Mouse (Mus musculus) kidney, embryonic 14.5 days (tissue): ENCODE data around the gene Srebf1. TPM values are rescaled to one million over a fixed set of nuclear protein-coding genes. Genes with fewer than 3 reads are reported as not detected.
A peak's percentile ranks its signal among the peaks of the same experiment; 100 is the strongest.

Experiments
- ATAC-seq: fragments of 200-750 bp; cut with Nextera tagmentation; 2 replicates; pipeline ENCODE4 v1.8.0; 2017; ENCODE audit warnings: moderate number of reproducible peaks, mild to moderate bottlenecking, moderate TSS enrichment, moderate library complexity; ENCODE audit not compliant: low FRiP score, low TSS enrichment
- H3K27ac ChIP-seq: fragments of 300-500 bp; sonication (generic); 2 replicates; pipeline ENCODE4 v1.5.1; 2014; ENCODE audit warnings: low read depth, mild to moderate bottlenecking, low read length, moderate library complexity, mixed read lengths
- H3K27me3 ChIP-seq: fragments of 300-500 bp; sonication (generic); 2 replicates; pipeline ENCODE4 v1.6.1; 2014; ENCODE audit warnings: mild to moderate bottlenecking, low read length; ENCODE audit not compliant: control insufficient read depth, insufficient read depth
- H3K36me3 ChIP-seq: fragments of 300-500 bp; sonication (generic); 2 replicates; pipeline ENCODE4 v1.6.1; 2014; ENCODE audit warnings: low read length, mixed read lengths; ENCODE audit not compliant: control insufficient read depth, insufficient read depth
- H3K4me1 ChIP-seq: fragments of 300-500 bp; sonication (generic); 2 replicates; pipeline ENCODE4 v1.6.1; 2014; ENCODE audit warnings: low read length, mixed read lengths; ENCODE audit not compliant: control insufficient read depth, insufficient read depth
- H3K4me2 ChIP-seq: fragments of 300-500 bp; sonication (generic); replicated peaks from 2 replicates; pipeline ENCODE4 v1.6.1; 2014; ENCODE audit warnings: low read depth, mild to moderate bottlenecking, low read length
- H3K4me3 ChIP-seq: fragments of 300-500 bp; sonication (generic); 2 replicates; pipeline ENCODE4 v1.5.1; 2014; ENCODE audit warnings: mild to moderate bottlenecking, low read length
- H3K9ac ChIP-seq: fragments of 300-500 bp; sonication (generic); 2 replicates; pipeline ENCODE4 v1.6.1; 2014; ENCODE audit warnings: low read depth, mild to moderate bottlenecking, low read length, moderate library complexity
- H3K9me3 ChIP-seq: fragments of 300-500 bp; sonication (generic); 2 replicates; pipeline ENCODE4 v1.6.1; 2016; ENCODE audit warnings: low read length; ENCODE audit not compliant: control insufficient read depth
- WGBS: fragments of 180-500 bp; shearing (Covaris S2); extraction: QIAGEN DNeasy Blood & Tissue Kit; methylation state at CpG from one replicate; pipeline ENCODE4 v1.1.7; 2014; 5-methylcytosine and 5-hydroxymethylcytosine counted together
- polyA plus RNA-seq: library from polyadenylated mRNA; unstranded; fragments of >200 nt; fragmentation: Nextera tagmentation; extraction: Ambion mirVana; gene quantifications from 2 replicates; pipeline ENCODE4 v1.2.1, GENCODE M21; 2014

The Srebf1 gene
- polyA plus RNA-seq, 1 experiment from 2014 or later = 58.8 TPM

DNA sequence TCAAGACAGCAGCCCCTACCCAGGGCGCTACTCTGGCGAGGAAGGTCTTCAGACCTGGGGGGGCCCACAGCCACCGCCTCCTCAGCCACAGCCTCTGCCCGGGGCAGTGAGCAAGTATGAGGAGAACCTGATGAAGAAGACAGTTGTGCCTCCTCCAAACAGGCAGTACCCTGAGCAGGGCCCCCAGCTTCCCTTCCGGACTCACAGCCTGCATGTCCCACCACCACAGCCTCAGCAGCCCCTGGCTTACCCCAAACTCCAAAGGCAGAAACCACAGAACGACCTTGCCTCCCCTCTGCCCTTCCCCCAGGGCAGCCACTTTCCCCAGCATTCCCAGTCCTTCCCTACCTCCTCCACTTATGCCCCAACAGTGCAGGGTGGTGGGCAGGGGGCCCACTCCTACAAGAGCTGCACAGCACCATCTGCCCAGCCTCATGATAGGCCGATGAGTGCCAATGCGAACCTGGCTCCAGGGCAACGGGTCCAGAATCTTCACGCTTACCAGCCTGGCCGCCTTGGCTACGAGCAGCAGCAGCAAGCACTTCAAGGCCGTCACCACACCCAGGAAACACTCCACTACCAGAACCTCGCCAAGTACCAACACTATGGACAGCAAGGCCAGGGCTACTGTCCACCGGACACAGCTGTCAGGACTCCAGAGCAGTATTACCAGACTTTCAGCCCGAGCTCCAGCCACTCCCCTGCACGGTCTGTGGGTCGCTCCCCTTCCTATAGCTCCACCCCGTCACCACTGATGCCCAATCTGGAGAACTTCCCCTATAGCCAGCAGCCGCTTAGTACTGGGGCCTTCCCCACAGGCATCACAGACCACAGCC is 36.8 kb downstream of the Srebf1 start:
- H3K4me1 ChIP-seq = peaks cover 40% of the 10 kb centered on the region

DNA sequence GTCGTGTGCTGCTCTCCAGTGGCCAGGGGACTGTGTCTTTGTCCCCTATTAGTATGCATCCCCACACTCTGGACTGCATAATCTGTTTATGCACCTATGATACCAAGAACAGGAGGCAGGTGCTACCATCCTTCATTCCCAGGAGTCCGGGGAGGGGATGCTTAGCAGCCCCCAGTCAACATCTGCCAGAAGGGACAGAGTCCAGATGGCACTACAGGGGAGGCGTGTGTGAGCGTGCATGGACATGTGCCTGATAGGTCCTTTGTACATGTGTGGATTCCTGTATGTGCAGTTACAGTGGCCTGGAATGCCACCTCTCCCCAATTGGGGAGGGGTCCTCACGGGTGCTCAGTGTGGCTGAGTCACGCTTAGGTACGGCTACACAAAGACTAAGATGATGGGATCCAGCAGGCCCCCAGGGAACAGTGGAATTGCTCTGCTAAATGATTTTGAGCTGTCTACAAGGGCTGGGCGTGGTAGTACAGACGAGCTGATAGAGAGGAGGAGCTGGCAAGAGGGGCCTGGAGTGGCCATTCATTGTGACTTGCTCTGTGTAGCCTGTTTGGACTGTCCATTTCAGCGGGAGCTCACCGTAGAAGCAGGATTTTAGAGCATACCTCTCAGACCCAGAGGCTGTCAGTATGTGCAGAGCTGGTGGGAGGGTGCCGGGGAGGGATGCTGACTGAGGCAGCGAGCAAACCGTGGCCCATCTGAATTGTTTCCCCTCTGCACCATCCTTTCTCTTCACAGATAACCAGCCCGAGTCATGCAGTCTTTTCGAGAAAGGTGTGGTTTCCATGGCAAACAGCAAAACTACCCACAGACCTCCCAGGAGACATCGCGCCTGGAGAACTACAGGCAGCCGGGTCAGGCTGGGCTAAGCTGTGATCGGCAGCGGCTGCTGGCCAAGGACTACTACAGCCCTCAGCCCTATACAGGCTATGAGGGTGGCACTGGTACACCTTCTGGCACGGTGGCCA is 37.7 kb downstream of the Srebf1 start:
- no peak for ATAC-seq
- Histone ChIP-seq H3K4me2 (no peak overlapping the region), H3K36me3 (peaks cover 51% of the 10 kb centered on the region), H3K9ac (no peak overlapping the region), H3K27ac (no peak overlapping the region), H3K4me1 (peaks cover 38% of the 10 kb centered on the region), H3K4me3 (no peak overlapping the region), H3K27me3 (no peaks in the 10 kb centered on the region), H3K9me3 (no peaks in the 10 kb centered on the region)
- 68% methylated on average over 22 of the region's 22 CpGs for WGBS

More for the DNA sequence above, 36.8 kb downstream of the Srebf1 start:
- Histone ChIP-seq H3K27ac (no peak overlapping the region), H3K4me3 (no peak overlapping the region), H3K9ac (no peak overlapping the region), H3K4me2 (no peak overlapping the region), H3K27me3 (no peaks in the 10 kb centered on the region), H3K36me3 (peaks cover 60% of the 10 kb centered on the region), H3K9me3 (no peaks in the 10 kb centered on the region)
- ATAC-seq = no peak; the same call in 1 of the 2 replicates
- WGBS = 72% methylated on average over 20 of the region's 20 CpGs

DNA sequence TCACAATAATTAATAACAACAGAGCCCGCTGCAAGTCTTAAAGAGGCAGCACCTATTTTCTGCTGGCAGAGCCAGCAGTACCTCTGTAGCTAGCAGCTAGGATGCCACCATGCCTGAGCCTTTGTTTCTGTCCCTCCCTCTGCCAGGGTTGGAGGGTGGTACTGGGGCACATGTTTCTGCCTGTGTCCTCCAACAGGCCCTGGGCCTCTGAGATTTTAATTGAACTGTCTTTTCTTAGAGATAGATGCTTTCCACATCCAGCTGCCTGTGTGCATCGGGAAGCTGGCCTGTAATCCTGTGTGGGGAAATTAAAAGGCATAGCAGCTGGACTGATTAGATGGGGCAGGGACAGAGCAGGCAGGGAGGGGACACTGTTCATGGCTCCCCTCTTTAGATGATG is 39.6 kb downstream of the Srebf1 start:
- WGBS = 63% methylated on average over 2 of the region's 2 CpGs
- no peak overlapping the region for H3K27ac ChIP-seq
- peaks cover 50% of the 10 kb centered on the region for H3K4me1 ChIP-seq
- no peak overlapping the region for H3K9ac ChIP-seq
- ATAC-seq = no peak
- H3K4me2 ChIP-seq = no peak overlapping the region
- no peaks in the 10 kb centered on the region for H3K9me3 ChIP-seq
- H3K36me3 ChIP-seq = peaks cover 32% of the 10 kb centered on the region
- H3K4me3 ChIP-seq = no peak overlapping the region
- H3K27me3 ChIP-seq = no peaks in the 10 kb centered on the region

DNA sequence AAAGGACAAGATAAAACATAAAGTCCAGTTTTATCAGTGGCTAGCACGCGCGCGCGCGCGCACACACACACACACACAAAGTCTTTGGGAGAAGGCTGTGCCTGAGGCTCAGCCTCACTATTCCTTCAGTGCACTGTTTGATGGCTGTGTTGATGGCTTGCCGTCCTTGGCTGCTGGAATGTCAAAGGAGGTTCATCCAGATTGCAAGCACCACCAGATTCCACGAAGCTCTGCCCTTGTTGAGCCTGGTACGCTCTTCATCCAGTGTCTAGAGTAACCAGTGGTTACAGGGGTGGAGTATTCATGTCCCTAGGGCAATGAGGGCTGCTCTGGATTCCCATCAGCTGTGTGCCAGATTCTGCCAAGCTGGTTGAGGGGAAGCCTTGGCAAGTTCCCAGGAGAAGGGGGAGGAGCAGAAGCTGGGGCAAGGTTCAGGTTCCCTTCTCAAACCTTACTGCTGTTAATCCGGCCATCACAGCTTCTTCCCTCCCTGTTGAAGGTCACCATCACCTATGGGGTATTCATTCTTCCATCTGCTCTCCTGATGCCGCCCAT is 40.2 kb downstream of the Srebf1 start:
- Histone ChIP-seq H3K27ac (no peak overlapping the region), H3K4me3 (no peak overlapping the region), H3K4me2 (no peak overlapping the region), H3K9ac (no peak overlapping the region), H3K27me3 (no peaks in the 10 kb centered on the region), H3K4me1 (peaks cover 55% of the 10 kb centered on the region), H3K36me3 (peaks cover 26% of the 10 kb centered on the region), H3K9me3 (no peaks in the 10 kb centered on the region)
- 78% methylated on average over 12 of the region's 12 CpGs for WGBS
- ATAC-seq = no peak

DNA sequence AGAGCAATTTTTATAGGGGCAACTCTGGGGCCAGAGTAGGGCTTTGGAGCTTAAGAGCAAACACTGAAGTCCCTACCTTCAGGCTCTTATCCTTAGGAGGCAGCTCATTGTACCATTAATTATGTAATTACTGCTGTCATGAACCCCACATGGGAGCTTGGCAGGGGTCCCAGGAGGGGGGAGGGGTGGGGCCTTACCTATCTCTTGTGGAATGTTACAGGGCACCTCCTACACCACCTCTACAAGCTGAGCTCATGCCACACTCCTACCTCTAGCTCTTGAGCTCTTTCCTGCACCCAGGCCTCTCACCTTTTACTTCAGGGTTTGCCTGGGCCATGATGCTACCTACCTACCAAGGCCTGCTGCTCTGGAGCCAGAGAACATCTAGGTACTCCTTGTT is 43.9 kb downstream of the Srebf1 start:
- H3K27ac ChIP-seq = no peak overlapping the region
- no peak overlapping the region for H3K4me3 ChIP-seq
- no peak for ATAC-seq
- no peak overlapping the region for H3K9ac ChIP-seq
- H3K9me3 ChIP-seq = no peaks in the 10 kb centered on the region
- H3K36me3 ChIP-seq = no peaks in the 10 kb centered on the region
- peaks cover 55% of the 10 kb centered on the region for H3K4me1 ChIP-seq
- no peaks in the 10 kb centered on the region for H3K27me3 ChIP-seq
- no peak overlapping the region; the same call in none of the 2 replicates for H3K4me2 ChIP-seq

DNA sequence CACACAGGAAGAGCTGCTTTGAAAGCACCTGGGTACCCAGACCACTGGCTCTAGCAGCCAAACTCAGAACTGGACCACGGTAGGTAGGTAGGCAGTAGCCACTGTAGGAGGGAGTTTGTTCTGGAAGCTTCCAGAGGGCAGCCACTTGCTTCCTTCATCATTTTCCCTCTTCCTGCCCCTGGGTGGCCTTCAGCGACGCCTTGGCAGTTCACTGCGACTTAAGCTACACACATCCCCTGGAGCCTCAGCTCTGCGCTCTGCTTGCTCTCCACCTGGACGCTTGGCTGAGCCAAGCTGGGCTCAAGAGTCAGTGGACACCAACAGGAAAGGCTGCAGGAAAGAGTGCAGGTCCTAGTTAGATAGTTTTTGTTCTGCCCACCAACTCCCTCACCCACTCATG is 44.4 kb downstream of the Srebf1 start:
- Histone ChIP-seq H3K4me1 (peaks cover 56% of the 10 kb centered on the region), H3K27me3 (no peaks in the 10 kb centered on the region), H3K9ac (peak overlapping the region; percentile 79; the same call in 1 of the 2 replicates), H3K27ac (0 out of 2 replicates have a peak overlapping the region, but pooled peaks have one; percentile 90), H3K36me3 (no peaks in the 10 kb centered on the region), H3K4me2 (peak overlapping the region; percentile 100; the same call in 1 of the 2 replicates), H3K4me3 (peak overlapping the region; percentile 66; the same call in 1 of the 2 replicates), H3K9me3 (no peaks in the 10 kb centered on the region)
- no peak for ATAC-seq
- 29% methylated on average over 6 of the region's 6 CpGs for WGBS

DNA sequence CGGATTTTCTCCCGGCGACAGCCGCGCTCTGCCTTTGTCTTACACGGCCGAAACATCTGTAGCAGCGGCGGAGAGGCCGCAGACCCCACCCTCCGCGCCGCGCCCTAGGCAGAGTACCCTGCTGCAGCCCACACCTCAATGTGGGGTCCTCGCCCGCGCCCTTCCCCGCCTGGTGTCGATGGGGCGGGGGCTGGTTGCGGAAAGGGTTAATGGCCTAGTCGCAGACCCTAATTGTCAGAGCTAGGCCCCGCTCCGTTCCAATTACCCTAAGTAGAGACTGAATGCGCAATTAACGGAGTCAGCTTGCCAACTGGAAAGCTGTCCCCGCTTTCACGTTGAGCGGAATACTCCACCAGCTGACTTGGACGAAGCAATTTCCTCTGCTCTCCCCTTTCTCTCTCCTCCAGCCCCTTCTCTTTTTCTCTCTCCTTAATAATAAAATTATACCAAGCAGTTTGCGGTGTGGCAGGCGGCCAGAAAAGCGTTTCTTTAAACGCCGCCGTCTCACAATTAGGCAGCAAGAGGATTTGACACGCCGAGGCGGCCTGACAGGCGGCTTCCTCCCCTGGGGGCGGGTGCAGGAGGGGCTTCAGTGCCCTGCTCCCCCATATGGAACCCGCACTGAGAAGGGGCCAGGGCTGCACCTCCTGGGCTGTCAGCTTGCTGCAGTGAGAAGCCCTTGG is 45.3 kb downstream of the Srebf1 start:
- WGBS = under 1% methylated on average over 39 of the region's 42 CpGs
- no peaks in the 10 kb centered on the region for H3K36me3 ChIP-seq
- H3K4me1 ChIP-seq = peaks cover 51% of the 10 kb centered on the region
- no peaks in the 10 kb centered on the region for H3K27me3 ChIP-seq
- H3K27ac ChIP-seq = peak overlapping the region; percentile 90
- peak overlapping the region; percentile 66 for H3K4me3 ChIP-seq
- H3K9me3 ChIP-seq = no peaks in the 10 kb centered on the region
- peak; percentile 54 for ATAC-seq
- H3K4me2 ChIP-seq = peak overlapping the region; percentile 100
- H3K9ac ChIP-seq = peak overlapping the region; percentile 79

DNA sequence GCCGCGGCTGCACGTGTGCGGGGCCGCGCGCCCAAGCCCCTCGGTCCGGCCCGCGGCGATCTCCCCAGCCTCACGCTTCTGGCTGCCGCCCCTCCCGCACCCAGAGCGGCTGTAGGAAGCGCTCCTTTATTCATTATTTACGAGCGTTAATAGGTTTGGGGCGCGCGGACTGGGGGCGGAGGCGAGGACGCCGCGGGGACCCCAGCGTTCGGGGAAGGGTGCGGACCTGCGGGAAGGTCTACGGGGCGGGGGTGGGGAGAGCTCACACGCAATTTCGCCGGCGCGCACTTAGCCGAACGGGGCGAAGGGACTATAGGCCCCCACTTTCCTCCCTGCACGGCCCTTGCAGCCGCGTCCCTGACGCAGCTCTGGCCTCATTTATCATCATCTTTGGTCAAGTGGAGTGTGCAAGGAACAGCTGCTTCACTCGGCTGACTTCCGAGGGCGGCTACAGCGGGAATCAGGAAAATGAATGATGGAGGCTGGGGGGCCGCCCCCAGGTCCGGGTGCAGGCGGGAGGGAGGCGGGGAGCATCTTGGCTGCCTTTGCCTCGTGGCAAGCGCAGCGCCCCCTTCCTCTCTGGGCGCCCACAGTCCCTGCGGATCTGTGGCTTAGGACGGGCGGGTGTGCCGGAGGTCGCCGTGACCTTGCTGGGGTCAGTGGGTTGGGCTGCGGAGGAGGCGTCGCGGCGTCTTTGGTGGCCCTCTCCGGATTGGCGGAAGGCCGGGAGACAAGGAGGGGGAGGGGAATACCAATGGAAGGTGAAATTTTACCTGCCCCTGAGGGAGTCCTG is 46.0 kb downstream of the Srebf1 start:
- H3K4me3 ChIP-seq = peak overlapping the region; percentile 66
- H3K27ac ChIP-seq = peak overlapping the region; percentile 90
- H3K4me1 ChIP-seq = peaks cover 44% of the 10 kb centered on the region
- ATAC-seq = peak; percentile 63
- H3K36me3 ChIP-seq = no peaks in the 10 kb centered on the region
- WGBS = under 1% methylated on average over 69 of the region's 71 CpGs
- no peaks in the 10 kb centered on the region for H3K9me3 ChIP-seq
- no peaks in the 10 kb centered on the region for H3K27me3 ChIP-seq
- peak overlapping the region; percentile 79 for H3K9ac ChIP-seq
- peak overlapping the region; percentile 100 for H3K4me2 ChIP-seq
